Mouse (Mus musculus) cerebellum, adult 2 months (tissue): ENCODE results near the gene Anxa8. TPM values are rescaled to one million over a fixed set of nuclear protein-coding genes. Genes with fewer than 3 reads are reported as not detected.

Source experiments
- DNase-seq, 2 experiments: peaks; one replicate each; pipeline ENCODE4 v3.0.0; 2021
- H3K27ac ChIP-seq: fragments of 200-500 bp; 2 replicates; pipeline ENCODE4 v1.5.1; 2012; ENCODE audit warnings: low read length, control low read depth, inconsistent platforms; ENCODE audit not compliant: insufficient read depth
- H3K27me3 ChIP-seq: fragments of 200-500 bp; 2 replicates; pipeline ENCODE4 v1.6.1; 2012; ENCODE audit warnings: inconsistent platforms, mild to moderate bottlenecking, low read length, moderate library complexity; ENCODE audit not compliant: control insufficient read depth, insufficient read depth
- H3K4me1 ChIP-seq: fragments of 200-500 bp; 2 replicates; pipeline ENCODE4 v1.6.1; 2011; ENCODE audit warnings: low read length; ENCODE audit not compliant: control insufficient read depth, insufficient read depth
- H3K4me3 ChIP-seq: fragments of 200-500 bp; replicated peaks from 2 replicates; pipeline ENCODE3; 2011; ENCODE audit warnings: mild to moderate bottlenecking, low read depth, low read length, control low read depth; ENCODE audit not compliant: insufficient read depth
- CTCF ChIP-seq: fragments of 200-500 bp; IDR thresholded peaks from 2 replicates; pipeline ENCODE4 v1.5.1; 2011; ENCODE audit warnings: low read depth, mild to moderate bottlenecking, control low read depth, low read length, moderate library complexity, borderline replicate concordance; ENCODE audit not compliant: insufficient read depth
- POLR2A ChIP-seq: fragments of 200-500 bp; IDR thresholded peaks from 2 replicates; pipeline ENCODE4 v1.6.1; 2011; ENCODE audit warnings: low read length, control low read depth, borderline replicate concordance; ENCODE audit not compliant: insufficient read depth
- WGBS: fragments of 180-500 bp; shearing (Covaris S2); methylation state at CpG from one replicate; pipeline ENCODE4 v1.1.7; 2018; 5-methylcytosine and 5-hydroxymethylcytosine counted together
- polyA plus RNA-seq: library from polyadenylated mRNA; depleted of rRNA; stranded (reverse); fragments of >200 nt; gene quantifications from 2 replicates; pipeline ENCODE4 v1.2.3, GENCODE M21; 2012

The Anxa8 gene
- polyA plus RNA-seq, 1 experiment = 0.18 TPM

GRCm38 (mm10) chr14:34102601-34103000 lies 16.8 kb downstream of the Anxa8 start, which contains the start of gene A630023A22Rik:
TSS of gene A630023A22Rik (minus strand) at chr14:34102754.
- H3K4me1 ChIP-seq = no peaks in the 10 kb centered on the region
- 82% methylated on average over 5 of the region's 5 CpGs for WGBS
- TF ChIP-seq POLR2A = no peak
- no peak for TF ChIP-seq CTCF

DNA sequence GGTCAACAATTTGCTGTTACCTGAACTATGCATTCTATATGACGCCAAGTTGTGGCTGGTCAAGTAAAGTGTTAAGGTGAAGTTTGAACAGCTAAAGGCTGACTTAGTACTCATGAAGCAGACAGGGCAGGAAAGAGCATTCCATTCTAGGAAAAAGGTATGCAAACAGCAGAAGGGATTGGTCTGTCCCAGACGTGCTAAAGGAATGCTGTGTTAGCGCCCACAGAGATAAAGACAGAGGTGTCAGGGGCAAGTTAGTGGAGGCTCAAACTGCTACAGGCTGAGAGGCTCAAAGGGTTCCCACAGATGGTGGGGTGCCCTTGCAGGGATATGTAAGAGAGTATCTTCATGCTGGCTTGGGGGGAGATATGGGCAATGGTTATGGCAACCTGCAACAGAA lies 18.1 kb downstream of the Anxa8 start:
- H3K4me3 ChIP-seq = no peak overlapping the region
- DNase-seq = no peak
- WGBS = 97% methylated on average over 3 of the region's 3 CpGs
- H3K27ac ChIP-seq = no peak overlapping the region
- no peaks in the 10 kb centered on the region for H3K4me1 ChIP-seq
- TF ChIP-seq POLR2A (no peak), CTCF (no peak)
- H3K27me3 ChIP-seq = no peaks in the 10 kb centered on the region

More at GRCm38 (mm10) chr14:34102601-34103000, 16.8 kb downstream of the Anxa8 start, which contains the start of gene A630023A22Rik:
- Histone ChIP-seq H3K27ac (no peak within 1 kb of the TSS), H3K27me3 (no peaks in the 10 kb centered on the region), H3K4me3 (no peak within 1 kb of the TSS)
- DNase-seq = no peak

DNA sequence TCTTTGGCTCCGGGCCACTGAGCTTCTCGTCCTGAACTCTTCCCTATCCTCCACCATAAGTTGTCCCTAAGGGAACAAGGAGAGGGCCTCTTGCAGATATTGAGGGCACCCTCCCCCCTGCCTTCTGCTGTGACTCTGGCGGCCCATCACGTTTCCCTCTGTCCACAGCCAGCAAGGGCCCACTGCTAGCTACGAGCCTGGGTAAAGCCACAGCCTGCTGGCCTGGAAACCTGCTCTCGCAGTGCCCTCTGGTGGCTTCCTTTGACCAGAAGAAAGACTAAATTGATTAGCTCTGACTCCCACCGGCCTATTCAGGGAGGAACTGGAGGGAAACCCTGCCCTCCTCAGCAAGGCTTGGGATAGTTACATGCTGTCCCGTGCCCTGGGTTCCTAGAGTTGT lies 19.1 kb downstream of the Anxa8 start:
- WGBS = 21% methylated on average over 8 of the region's 8 CpGs
- no peaks in the 10 kb centered on the region for H3K27me3 ChIP-seq
- no peaks in the 10 kb centered on the region for H3K4me1 ChIP-seq
- TF ChIP-seq POLR2A = no peak
- peak; percentile 72 for TF ChIP-seq CTCF
- H3K27ac ChIP-seq = no peak overlapping the region
- H3K4me3 ChIP-seq = no peak overlapping the region
- peak; percentile 61 to 65 for DNase-seq

- peak; percentile 43; the same call in 1 of the 2 replicates for TF ChIP-seq CTCF
- TF ChIP-seq POLR2A = no peak
- H3K4me3 ChIP-seq = no peak overlapping the region
- H3K27ac ChIP-seq = no peak overlapping the region
- WGBS = 70% methylated on average over 11 of the region's 12 CpGs
- H3K27me3 ChIP-seq = no peaks in the 10 kb centered on the region
- peak in 1 of 2 experiments; percentile 22 for DNase-seq
- H3K4me1 ChIP-seq = no peaks in the 10 kb centered on the region
These were observed 20.7 kb downstream of the Anxa8 start for GRCm38 (mm10) chr14:34106389-34107062.

DNA sequence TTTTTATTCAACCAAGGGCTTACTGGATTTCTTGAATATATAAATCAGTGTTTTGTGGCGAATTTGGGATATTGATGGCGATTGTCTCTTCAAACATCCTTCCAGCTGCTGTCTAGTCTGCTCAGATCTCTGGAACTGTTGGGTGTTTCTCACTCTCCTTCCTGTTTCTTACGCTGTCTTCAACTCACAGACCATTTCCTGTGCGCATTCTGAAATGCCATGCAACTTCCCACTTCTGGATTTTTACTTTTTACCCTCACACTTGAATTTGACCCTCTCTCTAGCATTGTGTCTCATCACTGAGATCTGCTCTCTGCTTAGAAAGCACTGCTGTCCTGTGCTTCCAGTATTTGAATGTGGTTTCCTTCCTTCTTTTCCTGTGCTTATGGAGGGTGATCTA lies 21.8 kb downstream of the Anxa8 start:
- DNase-seq = no peak
- no peak for TF ChIP-seq POLR2A
- TF ChIP-seq CTCF = no peak
- Histone ChIP-seq H3K27me3 (no peaks in the 10 kb centered on the region), H3K27ac (no peak overlapping the region), H3K4me1 (no peaks in the 10 kb centered on the region), H3K4me3 (no peak overlapping the region)
- 90% methylated on average over 4 of the region's 4 CpGs for WGBS

GRCm38 (mm10) chr14:34114311-34114710 lies 28.5 kb downstream of the Anxa8 start:
- DNase-seq = no peak
- no peak for TF ChIP-seq POLR2A
- TF ChIP-seq CTCF = no peak
- Histone ChIP-seq H3K4me1 (peaks cover 6% of the 10 kb centered on the region), H3K4me3 (no peak overlapping the region), H3K27me3 (no peaks in the 10 kb centered on the region), H3K27ac (no peak overlapping the region)
- WGBS = 50% methylated on average over 4 of the region's 4 CpGs

DNA sequence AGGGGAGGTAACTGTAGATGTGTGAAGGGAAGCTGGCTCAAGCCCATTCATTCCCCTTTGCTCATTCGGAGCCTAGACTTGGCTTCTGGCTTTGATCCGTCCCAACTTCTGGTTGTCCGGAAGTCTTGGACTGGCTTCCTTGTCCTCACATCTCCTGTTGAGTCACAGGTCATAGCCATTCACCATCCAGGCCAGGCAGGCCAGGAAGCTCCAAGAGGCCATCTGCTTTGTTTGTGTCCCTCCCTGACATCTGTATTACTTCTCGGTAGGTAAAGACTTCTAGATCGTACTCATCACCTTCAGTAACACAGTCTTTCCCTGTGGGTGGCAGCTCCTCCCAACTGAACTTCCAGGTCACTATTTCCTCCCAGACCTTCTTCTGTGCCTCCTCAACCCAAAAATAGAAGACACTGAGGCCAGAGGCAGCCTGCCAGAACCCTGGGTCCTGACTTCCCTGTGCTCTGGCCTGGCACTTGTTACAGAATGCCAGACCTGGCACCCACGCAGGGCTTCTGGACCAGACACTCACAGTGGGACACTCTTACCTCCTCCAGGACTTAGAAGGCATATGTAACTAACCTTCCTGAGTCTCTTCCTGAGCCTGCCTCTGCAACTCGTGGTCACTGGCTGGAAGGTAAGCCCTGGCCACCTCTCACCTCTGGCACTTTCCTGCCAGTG lies 33.4 kb downstream of the Anxa8 start:
- peak; percentile 83 to 89 for DNase-seq
- Histone ChIP-seq H3K27ac (no peak overlapping the region), H3K4me3 (no peak overlapping the region), H3K4me1 (peaks cover 9% of the 10 kb centered on the region), H3K27me3 (no peaks in the 10 kb centered on the region)
- TF ChIP-seq CTCF (no peak), POLR2A (no peak)
- 12% methylated on average over 7 of the region's 7 CpGs for WGBS
